Mouse (Mus musculus) liver, embryonic 18 days (tissue): ENCODE data around the gene Gm136. TPM values are rescaled to one million over a fixed set of nuclear protein-coding genes. Genes with fewer than 3 reads are reported as not detected.

Source experiments
- polyA plus RNA-seq: library from polyadenylated mRNA; depleted of rRNA; stranded (reverse); fragments of >200 nt; gene quantifications from 2 replicates; pipeline ENCODE4 v1.2.3, GENCODE M21; 2012; rRNA removed

Gm136 gene
- polyA plus RNA-seq = not detected in 2 replicates

GRCm38 (mm10) chr4:34756163-34756562 lies at the start of gene Gm136:
TSS of gene Gm136 (minus strand) at chr4:34756263.

GRCm38 (mm10) chr4:34777677-34778527 lies 21.8 kb upstream of the Gm136 start, which contains the start of gene Smim8:
TSS of gene Smim8 (minus strand) at chr4:34778423.

GRCm38 (mm10) chr4:34729851-34730341 lies 26.2 kb downstream of the Gm136 start, which contains the start of gene Cfap206:
TSS of gene Cfap206 (minus strand) at chr4:34730206.

Other genes starting within 250 kb of the Gm136 start
- 21.8 and 26.1 TPM in 2 replicates for gene Akirin2, start 205.3 kb downstream of the Gm136 start, polyA plus RNA-seq
- 17.9 and 18.8 TPM in 2 replicates for gene Orc3, start 141.3 kb downstream of the Gm136 start, polyA plus RNA-seq
- gene Rars2, start 141.3 kb downstream of the Gm136 start, polyA plus RNA-seq = 12.3 and 12.9 TPM in 2 replicates
- 9.7 and 10.0 TPM in 2 replicates for gene Slc35a1, start 68.8 kb downstream of the Gm136 start, polyA plus RNA-seq
- not detected in 2 replicates for gene Cfap206, start 26.1 kb downstream of the Gm136 start, polyA plus RNA-seq
- 9.9 and 10.0 TPM in 2 replicates for gene Smim8, start 22.2 kb upstream of the Gm136 start, polyA plus RNA-seq
- 3.4 and 4.3 TPM in 2 replicates for gene Zfp292, start 126.7 kb upstream of the Gm136 start, polyA plus RNA-seq
- gene Cga, start 137.5 kb upstream of the Gm136 start, polyA plus RNA-seq = 0.43 and 0.67 TPM in 2 replicates